Mouse (Mus musculus) erythroid progenitor cell, adult 5-6 weeks (primary cell): ENCODE results near the gene Nthl1. TPM values are rescaled to one million over a fixed set of nuclear protein-coding genes. Genes with fewer than 3 reads are reported as not detected.

ENCODE experiments used
- ATAC-seq: replicated peaks from 2 replicates; pipeline ENCODE4 v1.8.0; 2016; ENCODE audit warnings: moderate number of reproducible peaks, mild to moderate bottlenecking, moderate TSS enrichment, inconsistent platforms; ENCODE audit not compliant: poor library complexity, low FRiP score, severe bottlenecking
- total RNA-seq, 2 experiments: library from RNA; stranded (forward) in 1 of 2; stranded (reverse) in 1 of 2; fragments of 150-400 nt in 1 of 2; fragments of 186-747, 209-891 nt in 1 of 2; gene quantifications; 2 replicates each; pipeline versions ENCODE4 v1.2.3 to v1.2.4; 2015 to 2017; ENCODE audit warnings: low replicate concordance in 2 of 2

The Nthl1 gene
- not detected in 2 replicates for total RNA-seq (2015; ENCODE audit: low replicate concordance)
- 0.39 and 1.1 TPM in 2 replicates for total RNA-seq (2017; ENCODE audit: low replicate concordance)

DNA sequence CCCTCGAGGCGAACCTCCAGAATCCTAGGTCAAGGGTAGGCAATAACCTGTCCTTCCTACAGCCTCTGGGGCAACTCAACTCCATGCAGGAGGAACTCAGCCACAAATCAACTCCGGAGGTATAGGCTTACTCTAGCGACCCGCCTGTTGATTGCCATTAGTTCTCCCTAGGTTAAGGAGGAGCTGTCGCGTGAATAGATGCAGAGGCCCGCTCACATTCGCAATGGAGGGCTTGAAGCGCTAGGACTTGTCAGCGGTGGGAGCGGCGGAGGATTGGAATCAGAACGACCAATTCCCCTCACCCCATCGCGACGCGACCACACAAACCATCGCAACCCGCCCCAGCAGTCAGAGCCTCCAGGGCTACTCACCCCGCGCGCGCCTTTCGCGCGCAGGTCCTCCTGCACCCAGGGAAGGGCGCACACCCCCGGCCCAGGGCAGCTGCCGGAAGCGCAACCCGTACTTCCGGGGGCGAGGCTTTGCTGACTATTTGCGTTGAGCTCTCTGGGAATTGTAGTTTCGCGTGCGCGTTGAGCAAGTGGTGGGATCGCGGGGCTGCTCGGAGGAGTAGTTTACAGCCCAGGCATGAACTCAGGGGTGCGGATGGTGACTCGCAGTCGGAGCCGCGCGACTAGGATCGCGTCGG is at the start of gene Nthl1, which contains the start of gene Tsc2:
Gene Nthl1 (plus strand): TSS at position 514 of the 646 bp plus-strand sequence.
Gene Tsc2 (minus strand): TSS at position 464 of the 646 bp plus-strand sequence.
- peak; percentile 74 for ATAC-seq

GRCm38 (mm10) chr17:24583599-24584460 is 48.6 kb upstream of the Nthl1 start:
- ATAC-seq: no peak

DNA sequence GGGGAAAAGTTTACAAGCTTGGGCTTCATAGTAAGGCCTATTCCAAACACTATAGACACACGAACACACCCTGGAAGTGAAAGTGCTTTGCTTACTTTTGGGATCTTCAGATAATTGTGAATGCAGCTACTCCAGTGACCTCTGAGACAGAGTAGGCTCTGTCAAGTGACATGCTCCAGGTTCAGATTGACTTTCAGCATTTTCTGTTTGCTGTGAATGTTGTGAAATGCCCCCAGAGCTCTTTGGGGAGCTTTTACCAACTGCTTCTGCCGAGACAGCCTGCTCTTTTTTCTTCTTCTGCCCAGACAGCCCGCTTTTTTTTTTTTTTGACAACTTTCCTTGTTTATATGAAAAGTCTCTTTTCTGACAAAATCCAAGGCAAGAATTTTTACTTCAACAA is 48.0 kb upstream of the Nthl1 start:
- ATAC-seq: no peak

- no peak for ATAC-seq
Measured at GRCm38 (mm10) chr17:24586532-24586931, 45.9 kb upstream of the Nthl1 start.

GRCm38 (mm10) chr17:24590943-24591342 is 41.5 kb upstream of the Nthl1 start:
- no peak for ATAC-seq

- ATAC-seq: no peak
Measured at GRCm38 (mm10) chr17:24591695-24592094, 40.8 kb upstream of the Nthl1 start.

DNA sequence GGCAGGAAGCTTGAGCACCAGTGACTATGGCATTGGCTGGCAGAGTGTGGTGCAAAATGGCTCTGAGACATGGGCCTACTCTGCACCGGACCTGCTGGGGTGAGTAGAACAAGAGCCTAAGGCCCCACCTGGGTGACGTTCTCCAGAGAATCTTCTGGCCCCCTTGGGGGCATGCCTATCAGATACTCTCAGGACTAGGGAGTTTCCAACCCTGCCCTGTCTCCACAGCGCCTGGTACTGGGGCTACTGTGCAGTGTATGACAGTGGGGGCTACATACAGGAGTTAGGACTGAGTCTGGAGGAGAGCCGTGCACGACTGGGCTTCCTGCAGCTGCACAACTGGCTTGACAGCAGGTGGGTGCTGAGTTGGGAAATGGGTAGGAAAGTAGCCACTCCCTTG is 39.2 kb upstream of the Nthl1 start:
- ATAC-seq: no peak

DNA sequence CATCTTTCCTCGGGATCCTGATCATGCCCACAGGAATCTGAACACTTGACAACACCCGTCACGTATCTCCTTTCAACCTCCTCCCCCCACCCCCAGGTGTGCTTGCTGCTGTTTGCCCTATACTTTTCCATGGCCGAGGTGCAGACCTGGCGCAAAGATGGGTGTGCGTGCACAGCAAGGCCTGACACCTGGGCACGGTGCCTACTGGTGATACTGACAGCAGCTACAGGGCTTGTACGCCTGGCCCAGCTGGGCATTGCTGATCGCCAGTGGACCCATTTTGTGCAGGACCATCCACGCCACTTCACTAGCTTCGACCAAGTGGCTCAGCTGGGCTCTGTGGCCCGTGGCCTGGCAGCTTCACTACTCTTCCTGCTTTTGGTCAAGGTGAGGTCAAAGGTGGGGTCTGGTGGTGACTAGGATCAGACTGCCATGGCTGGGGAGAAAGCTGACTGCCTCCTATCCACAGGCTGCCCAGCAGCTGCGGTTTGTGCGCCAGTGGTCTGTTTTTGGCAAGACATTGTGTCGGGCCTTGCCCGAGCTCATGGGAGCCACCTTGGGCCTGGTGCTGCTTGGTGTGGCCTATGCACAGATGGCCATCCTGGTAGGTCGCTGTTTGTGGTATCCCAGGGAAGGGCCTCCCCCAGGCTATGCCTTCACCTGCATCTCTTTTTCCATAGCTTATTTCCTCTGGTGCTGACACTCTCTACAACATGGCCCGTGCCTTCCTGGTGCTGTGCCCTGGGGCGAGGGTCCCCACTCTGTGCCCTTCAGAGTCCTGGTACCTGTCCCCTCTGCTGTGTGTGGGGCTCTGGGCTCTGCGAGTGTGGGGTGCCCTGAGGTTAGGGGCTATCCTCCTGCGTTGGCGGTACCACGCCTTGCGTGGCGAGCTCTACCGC is 38.2 kb upstream of the Nthl1 start:
- no peak for ATAC-seq

DNA sequence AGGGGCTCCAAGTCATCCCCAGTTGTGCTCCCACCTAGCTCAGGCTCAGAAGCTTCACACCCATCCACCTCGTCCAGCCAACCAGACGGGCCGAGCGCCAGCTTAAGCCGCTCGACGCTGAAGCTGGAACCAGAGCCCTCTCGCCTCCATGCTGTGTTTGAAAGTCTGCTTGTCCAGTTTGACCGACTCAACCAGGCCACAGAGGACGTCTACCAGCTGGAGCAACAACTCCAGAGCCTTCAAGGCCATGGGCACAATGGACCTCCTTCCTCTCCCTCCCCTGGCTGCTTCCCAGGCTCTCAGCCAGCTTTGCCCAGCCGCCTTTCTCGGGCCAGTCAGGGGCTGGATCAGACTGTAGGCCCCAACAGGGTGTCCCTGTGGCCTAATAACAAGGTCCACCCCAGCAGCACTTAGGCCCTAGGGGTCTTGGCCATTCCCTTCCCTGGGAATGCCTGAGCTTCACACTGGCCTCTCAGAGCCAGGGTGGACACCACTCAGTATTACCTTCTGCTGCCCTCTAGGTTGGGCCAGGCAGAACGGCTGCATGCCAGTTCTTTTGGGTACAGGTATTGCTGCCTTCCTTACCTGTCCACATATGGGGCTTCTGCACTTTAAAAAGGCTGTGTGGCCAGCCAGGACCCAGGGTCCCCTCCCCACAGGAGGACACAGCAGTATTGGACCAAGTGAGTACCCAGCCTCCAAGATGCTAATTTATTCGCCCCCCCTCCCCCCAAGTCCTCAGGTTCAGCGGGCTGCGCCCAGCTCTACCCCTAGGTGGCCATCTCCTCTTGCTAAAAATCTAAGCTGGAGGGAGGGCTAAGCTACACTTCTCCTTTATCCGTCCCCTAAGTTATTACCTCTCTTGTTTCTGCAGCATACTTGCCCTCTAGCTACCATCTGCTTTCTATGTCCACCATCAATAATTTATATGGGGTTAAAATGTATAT is 37.1 kb upstream of the Nthl1 start:
- 0 out of 2 replicates have a peak, but pooled peaks have one; percentile 31 for ATAC-seq

DNA sequence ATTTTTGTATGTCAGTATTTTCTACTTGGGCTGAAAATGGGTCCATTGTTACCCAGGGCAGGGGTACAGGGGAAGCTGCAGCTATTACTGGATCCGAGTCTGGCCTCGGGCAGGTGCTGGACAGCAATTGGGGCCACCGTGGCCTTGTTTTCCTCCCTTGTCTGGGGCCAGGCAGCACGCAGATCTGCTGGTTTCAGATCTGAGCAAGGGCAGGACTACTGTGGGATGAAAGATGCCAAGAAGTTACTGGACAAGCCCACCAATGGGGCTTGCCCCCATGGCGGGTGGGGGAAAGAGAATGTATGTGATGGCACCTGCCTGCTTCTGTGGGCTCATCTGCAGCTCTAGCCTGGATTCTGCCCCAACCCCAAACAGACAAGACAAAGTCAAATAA is 36.4 kb upstream of the Nthl1 start:
- no peak for ATAC-seq

DNA sequence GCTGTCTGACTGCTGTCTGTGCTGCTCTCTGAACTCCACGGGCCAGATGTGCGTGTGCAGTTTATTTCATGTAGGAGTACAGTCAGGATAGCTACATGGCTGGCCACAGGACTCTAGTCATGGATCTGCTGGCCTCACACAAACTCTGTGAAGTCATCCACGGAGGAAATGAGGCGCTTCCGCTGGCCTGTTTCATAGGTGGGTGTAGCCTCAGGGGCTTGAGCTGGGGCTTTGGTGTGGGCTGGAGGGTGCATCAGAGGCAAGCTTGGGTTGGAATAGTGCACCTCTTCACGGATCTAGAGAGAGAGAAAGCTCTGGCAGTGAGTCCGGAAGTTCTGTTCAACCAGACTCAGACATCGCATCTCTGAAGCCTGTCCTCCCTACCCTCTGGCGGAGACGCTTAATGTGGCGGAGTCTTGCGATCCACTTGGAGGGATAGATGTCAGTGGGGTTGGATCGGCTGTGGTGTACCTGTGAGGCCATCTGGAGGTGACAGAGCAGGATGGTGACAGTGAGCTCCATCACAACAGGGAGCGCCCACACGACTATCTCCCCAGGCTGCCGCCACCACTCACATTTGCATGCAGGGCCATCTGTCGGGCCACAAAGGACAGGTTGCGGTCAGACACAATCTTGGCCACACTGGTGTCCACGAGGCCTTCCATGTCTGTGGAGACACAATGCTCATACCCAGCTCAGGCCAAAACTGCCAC is 35.9 kb upstream of the Nthl1 start:
- ATAC-seq: no peak

- ATAC-seq: no peak
Measured at GRCm38 (mm10) chr17:24597989-24598388, 34.5 kb upstream of the Nthl1 start.

GRCm38 (mm10) chr17:24600502-24600901 is 32.0 kb upstream of the Nthl1 start:
- no peak for ATAC-seq

- ATAC-seq: no peak
Measured at GRCm38 (mm10) chr17:24603961-24604360, 28.5 kb upstream of the Nthl1 start.

DNA sequence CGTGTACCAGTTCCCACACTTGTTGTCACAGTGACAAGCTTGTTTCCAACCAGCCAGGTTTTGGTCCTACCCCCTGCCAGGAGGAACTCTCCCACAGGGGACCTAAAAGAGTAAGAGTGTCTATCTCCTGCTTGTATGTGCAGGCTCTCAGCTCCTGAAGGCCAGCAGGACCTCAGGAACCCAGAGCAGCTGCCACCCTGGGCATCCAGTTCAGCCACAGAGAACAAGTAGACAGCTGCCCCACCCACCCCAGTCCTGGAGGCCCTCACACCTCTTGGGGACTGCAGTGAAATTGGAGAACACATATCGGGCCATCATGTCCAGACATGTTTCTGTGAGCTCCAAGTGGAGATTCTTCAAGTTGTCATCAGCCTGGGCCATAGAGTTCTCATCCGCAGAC is 27.9 kb upstream of the Nthl1 start:
- no peak for ATAC-seq

DNA sequence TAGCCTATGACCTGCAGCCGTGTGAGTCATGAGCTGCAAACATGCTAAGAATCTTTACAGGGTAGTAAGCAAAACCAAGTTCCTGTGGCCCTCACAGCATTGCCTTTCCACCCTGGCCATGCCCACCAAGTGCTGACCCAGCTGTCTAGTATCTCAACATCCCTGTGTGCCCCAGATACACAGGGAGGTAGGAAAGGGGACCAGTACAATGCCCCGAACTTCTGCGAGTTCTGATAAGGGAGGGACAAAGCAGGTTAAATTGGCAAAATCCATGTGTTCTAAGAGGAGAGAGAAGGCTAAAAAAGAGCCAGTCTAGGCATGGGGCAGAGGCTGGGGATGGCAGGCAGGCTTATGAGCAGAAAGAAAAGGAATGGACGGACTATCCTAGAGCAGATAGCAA is 24.1 kb upstream of the Nthl1 start:
- ATAC-seq: no peak; the same call in 1 of the 2 replicates

GRCm38 (mm10) chr17:24608874-24609273 is 23.6 kb upstream of the Nthl1 start:
- peak; percentile 86 for ATAC-seq

DNA sequence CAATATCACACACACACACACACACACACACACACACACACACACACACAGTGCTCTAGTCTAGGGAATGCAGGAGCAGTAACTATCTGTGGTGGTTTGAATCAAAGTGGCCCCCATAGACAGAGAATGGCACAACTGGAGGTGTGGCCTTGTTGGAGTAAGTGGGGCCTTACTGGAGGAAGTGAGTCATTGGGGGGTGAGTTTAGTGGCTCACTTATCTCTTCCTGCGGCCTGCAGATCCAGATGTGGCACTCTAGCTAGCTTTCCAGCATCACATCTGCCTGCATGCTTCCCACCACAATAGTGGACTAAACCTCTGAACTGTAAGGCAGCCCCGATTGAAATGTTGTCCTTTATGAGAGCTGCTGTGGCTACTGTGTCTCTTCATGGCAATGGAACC is 21.8 kb upstream of the Nthl1 start:
- ATAC-seq: no peak
